Mouse (Mus musculus): ENCODE measurements at regions not wholly inside any gene's neighbourhood (a gene's known extent, or its start where the extent isn't known, plus 50 kb on each side); places are given as distances from the start of the nearest gene placed in this dataset.
A peak's percentile ranks its signal among the peaks of the same experiment; 100 is the strongest.

DNA sequence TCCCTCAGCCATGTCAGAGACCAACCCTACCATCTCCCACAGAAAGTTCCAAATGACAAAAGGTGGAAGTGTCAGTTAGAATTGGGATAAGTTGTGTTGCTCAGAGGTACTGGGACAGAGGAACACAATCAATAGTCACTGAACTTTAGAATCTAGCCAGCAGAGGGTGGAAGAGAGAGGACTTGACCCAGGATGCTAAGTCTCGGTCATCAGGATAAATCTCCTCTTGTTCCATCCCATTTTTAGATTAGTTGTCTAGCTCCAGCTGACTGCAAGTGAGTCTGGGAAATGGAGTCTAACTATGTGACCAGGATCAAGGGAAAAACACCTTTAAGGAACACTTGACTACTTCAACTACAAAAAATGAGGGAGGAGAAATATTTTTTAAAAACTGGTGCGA, 91.5 kb downstream of the Fam84b start:
- DNase-seq (ENCODE audit: low spot score in 2 of 2) = no peak

GRCm38 (mm10) chr15:60760015-60760437, 93.6 kb downstream of the Fam84b start:
- DNase-seq (ENCODE audit: low spot score in 2 of 2) = peak; percentile 4 to 7

DNA sequence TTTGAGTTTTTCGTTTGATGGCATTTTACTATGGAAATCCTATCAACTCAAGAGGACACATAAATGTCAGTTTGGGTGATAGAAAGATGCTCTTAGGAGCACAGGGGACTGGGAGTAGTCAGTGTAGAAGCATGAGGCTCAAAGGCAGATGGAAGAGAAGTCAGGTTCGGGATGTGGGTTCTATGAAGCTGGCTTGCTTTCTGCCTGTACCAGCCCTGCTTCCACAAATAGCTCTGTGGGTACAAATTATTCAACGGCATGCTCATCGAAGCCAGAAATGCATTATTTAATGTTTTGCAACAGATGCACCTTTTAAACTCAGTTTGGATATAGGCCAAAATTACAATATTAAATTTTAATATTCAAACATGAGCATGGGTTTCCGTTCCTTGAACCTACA, 99.3 kb downstream of the Fam84b start:
- no peak for DNase-seq (ENCODE audit: low spot score in 2 of 2)

GRCm38 (mm10) chr15:60739598-60739997, 114.0 kb downstream of the Fam84b start:
- DNase-seq (ENCODE audit: low spot score in 2 of 2) = no peak

GRCm38 (mm10) chr15:60738258-60738657, 115.3 kb downstream of the Fam84b start:
- no peak for DNase-seq (ENCODE audit: low spot score in 2 of 2)

DNA sequence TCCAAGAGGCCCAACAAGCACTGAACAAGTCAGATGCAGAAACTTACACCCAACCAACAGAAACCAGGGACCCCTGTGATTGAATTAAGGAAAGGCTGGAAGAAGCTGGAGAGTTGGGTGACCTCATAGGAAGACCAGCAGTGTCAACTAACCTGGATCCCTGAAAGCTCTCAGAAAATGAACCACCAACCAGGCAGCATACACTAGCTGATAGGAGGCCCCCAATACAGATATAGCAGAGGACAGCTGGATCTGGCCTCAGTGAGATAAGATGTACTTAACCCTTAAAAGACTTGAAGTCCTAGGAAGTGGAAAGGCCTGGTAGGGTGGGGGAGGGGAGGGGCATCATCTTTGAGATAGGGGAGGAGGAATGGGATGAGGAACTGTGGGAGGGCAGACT, 121.2 kb downstream of the Fam84b start:
- no peak for DNase-seq (ENCODE audit: low spot score in 2 of 2)

DNA sequence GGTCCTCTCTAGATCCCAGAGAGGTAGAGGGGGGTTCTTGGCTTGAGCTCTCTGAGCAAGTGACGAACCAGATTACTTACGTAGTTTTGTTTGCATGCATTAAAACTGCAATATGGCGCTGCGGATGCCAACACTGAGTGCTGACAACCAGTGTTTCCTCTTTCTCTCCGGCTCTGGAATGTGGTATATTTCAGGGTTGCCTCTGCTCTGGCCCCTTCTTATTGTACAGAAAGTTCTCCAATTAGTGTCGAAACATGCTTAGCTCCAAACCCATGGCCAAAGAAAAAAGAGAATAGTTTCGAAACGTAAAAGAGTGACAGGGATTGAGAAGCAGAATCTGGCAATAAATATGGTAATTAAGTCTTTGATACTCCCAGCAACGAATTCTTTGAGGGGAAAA, 124.8 kb downstream of the Fam84b start:
- no peak for DNase-seq (ENCODE audit: low spot score in 2 of 2)

DNA sequence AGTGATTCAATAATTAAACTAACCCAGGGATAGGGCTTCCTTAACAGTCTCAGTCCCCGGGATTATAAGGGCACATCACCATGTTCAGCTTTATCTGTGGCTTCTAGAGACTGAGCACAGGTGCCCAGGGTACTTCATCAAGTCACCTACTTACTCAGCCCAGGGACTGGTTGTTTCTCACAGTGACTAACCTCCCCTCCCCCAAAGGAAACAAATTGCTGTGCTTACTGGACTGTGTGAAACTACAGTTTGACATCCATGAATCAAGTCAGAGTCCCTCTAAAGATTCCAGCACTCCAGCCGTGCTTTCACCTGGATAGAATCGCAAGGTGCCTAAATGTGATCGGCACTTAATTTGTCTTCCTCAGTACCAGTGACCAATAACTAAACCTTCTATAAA, 125.2 kb downstream of the Fam84b start:
- DNase-seq (ENCODE audit: low spot score in 2 of 2) = no peak

- no peak for DNase-seq (ENCODE audit: low spot score in 2 of 2)
Measured at GRCm38 (mm10) chr15:60719332-60719731, 134.2 kb downstream of the Fam84b start.

DNA sequence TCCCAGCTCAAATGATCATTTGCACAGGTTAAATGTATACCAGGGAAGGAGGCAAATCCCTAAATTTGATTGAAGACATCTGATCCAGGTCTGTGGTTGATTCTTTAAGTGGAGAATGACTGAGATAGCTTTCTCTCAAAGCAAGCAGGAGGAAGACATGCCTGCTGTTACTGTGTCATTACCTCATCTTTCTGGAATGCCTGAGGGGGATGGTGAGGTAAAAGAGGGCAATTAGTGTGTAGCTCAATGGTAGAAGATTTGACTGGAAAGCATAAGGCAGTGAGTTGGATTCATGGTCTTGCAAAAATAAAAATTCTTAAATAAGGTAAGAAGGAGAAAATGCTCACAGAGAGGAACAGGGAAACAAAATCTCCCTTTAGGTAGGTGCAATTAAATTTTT, 144.9 kb downstream of the Fam84b start:
- DNase-seq (ENCODE audit: low spot score in 2 of 2) = no peak

DNA sequence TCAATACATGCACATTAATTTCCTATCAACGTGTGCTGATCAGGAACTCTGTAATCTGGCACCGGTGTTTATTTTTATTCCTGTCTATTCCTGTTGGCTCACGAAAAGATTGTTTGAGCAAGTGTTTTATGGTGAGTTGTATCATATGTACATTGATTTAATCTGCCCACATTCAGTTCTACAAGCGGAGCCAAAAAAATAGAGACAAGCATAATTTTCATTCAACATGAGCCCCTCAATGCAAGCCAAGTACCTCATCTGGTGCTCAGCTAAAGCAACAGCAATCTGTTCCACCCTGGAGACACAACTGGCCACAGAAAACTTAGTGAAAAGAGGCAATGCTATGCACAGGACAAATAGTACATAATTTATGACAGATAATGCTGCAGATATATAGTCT, 147.6 kb downstream of the Fam84b start:
- no peak for DNase-seq (ENCODE audit: low spot score in 2 of 2)

GRCm38 (mm10) chr15:60701273-60701672, 152.3 kb downstream of the Fam84b start:
- no peak for DNase-seq (ENCODE audit: low spot score in 2 of 2)

- no peak for DNase-seq (ENCODE audit: low spot score in 2 of 2)
Measured at GRCm38 (mm10) chr15:60694746-60695145, 158.8 kb downstream of the Fam84b start.

GRCm38 (mm10) chr15:60693751-60694500, 159.7 kb downstream of the Fam84b start:
- peak; percentile 6 to 8 for DNase-seq (ENCODE audit: low spot score in 2 of 2)

GRCm38 (mm10) chr15:60692718-60693597, 160.6 kb downstream of the Fam84b start:
- no peak for DNase-seq (ENCODE audit: low spot score in 2 of 2)

- no peak for DNase-seq (ENCODE audit: low spot score in 2 of 2)
Measured at GRCm38 (mm10) chr15:60692149-60692548, 161.4 kb downstream of the Fam84b start.

DNA sequence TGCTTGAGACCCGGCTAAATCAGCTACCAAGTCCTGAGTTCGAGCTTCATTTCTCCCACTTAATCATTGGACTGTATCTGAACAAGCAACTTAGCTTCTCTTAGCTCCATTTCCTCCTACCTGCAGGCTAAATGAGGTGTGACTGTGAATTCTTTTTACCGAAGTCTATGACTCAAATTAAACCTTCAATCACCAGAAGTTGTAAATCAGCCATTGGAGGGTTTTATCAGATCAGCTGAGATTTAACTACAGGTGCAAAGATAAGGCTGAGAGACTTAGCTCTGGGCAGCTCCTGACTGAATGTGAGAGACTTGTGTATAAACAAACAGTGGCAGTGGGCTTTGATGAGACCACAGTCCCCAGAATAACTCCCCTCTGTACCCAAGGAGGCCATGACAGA, 176.2 kb downstream of the Fam84b start:
- no peak for DNase-seq (ENCODE audit: low spot score in 2 of 2)

DNA sequence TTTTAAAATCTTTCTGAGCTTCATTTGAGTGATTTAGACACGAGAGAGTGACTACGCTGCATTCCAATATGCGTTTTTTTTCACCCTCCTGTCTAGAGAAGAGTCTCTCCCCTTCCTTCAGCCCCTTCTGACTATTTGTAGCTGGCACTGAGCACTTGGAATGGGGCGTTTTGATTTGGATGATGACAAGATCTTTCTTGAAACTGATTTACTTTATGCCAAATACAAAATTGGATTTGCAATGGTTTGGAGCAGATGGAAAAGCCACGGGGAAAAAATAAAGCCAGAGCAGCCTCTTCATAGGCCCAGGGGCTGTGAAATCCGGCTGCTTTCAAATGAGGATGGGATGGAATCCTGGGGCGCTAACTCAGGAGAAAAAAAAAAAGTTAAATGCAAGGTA, 196.0 kb downstream of the Fam84b start:
- no peak for DNase-seq (ENCODE audit: low spot score in 2 of 2)

DNA sequence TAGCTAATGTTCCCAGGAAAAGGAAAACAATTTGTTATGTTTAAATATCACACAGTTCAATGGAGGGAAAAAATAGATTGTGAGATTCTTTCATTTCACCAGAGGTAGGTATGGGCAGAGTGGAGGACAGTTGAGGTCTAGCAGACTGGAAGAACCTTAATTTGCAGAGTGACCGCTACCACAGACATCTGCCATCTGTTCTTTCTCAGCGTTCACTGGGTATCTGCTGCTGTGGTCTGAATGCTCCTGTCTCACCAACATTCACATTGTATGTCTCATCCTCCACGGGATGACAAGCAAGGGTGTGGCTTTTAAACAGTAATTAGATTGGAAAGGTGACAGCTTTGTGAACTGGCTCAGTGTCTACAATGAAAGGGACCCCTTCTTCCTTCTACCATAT, 198.5 kb downstream of the Fam84b start:
- DNase-seq (ENCODE audit: low spot score in 2 of 2) = no peak

- DNase-seq (ENCODE audit: low spot score in 2 of 2) = no peak
Measured at GRCm38 (mm10) chr15:60649252-60649651, 204.3 kb downstream of the Fam84b start.

DNA sequence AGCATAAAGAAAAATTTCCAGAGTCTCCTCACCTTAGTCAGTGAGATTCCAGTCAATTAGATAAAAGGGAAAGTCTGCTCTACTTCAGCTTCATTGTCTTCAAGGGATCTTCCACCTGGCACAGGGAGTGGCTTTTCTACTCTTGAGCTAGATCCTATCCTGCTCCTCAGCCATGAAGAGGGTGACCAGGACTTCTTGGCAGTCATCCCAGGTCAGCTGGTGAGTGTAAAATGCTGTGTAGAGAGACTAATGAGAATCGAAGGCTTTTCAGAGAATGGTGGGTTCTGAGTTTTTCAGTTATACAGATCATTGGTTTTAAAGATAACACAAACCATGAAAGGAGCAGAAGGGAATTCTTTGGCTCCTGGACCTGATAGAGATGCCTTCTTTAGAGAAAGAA, 211.8 kb downstream of the Fam84b start:
- no peak for DNase-seq (ENCODE audit: low spot score in 2 of 2)

- no peak for DNase-seq (ENCODE audit: low spot score in 2 of 2)
Measured at GRCm38 (mm10) chr15:60633457-60633850, 220.1 kb downstream of the Fam84b start.

All from spleen, postnatal 36 days (tissue).